Mouse (Mus musculus): ENCODE measurements around the gene Ak8.
A peak's percentile ranks its signal among the peaks of the same experiment; 100 is the strongest.

The Ak8 gene

GRCm38 (mm10) chr2:28794623-28795022 is 94.7 kb downstream of the Ak8 start:
- DNase-seq (ENCODE audit: low read depth, low spot score), result no peak

GRCm38 (mm10) chr2:28796298-28796697 is 96.3 kb downstream of the Ak8 start:
- no peak for DNase-seq (ENCODE audit: low read depth, low spot score)

GRCm38 (mm10) chr2:28797490-28798106 is 97.6 kb downstream of the Ak8 start:
- no peak for DNase-seq (ENCODE audit: low read depth, low spot score)

GRCm38 (mm10) chr2:28798390-28798789 is 98.4 kb downstream of the Ak8 start:
- DNase-seq (ENCODE audit: low read depth, low spot score), result no peak

GRCm38 (mm10) chr2:28799575-28799974 is 99.6 kb downstream of the Ak8 start:
- DNase-seq (ENCODE audit: low read depth, low spot score), result no peak

- no peak for DNase-seq (ENCODE audit: low read depth, low spot score)
Observed at GRCm38 (mm10) chr2:28803406-28803805, 103.4 kb downstream of the Ak8 start.

- no peak for DNase-seq (ENCODE audit: low read depth, low spot score)
Observed at GRCm38 (mm10) chr2:28808841-28809240, 108.9 kb downstream of the Ak8 start.

- DNase-seq (ENCODE audit: low read depth, low spot score), result no peak
Observed at GRCm38 (mm10) chr2:28810260-28811013, 110.5 kb downstream of the Ak8 start.

GRCm38 (mm10) chr2:28818866-28819265 is 118.9 kb downstream of the Ak8 start:
- no peak for DNase-seq (ENCODE audit: low read depth, low spot score)

GRCm38 (mm10) chr2:28829265-28829664 is 129.3 kb downstream of the Ak8 start:
- DNase-seq (ENCODE audit: low read depth, low spot score), result no peak

- DNase-seq (ENCODE audit: low read depth, low spot score), result no peak
Observed at GRCm38 (mm10) chr2:28836181-28836940, 136.4 kb downstream of the Ak8 start.

- DNase-seq (ENCODE audit: low read depth, low spot score), result peak; percentile 9
Observed at GRCm38 (mm10) chr2:28839501-28840221, 139.7 kb downstream of the Ak8 start.

- DNase-seq (ENCODE audit: low read depth, low spot score), result peak; percentile 96
Observed at GRCm38 (mm10) chr2:28840222-28840951, 140.4 kb downstream of the Ak8 start, which contains the start of the genes Gtf3c4 and Ddx31. TSS of gene Gtf3c4 (minus strand) at chr2:28840360. TSS of gene Ddx31 (plus strand) at chr2:28840406.

GRCm38 (mm10) chr2:28842042-28842441 is 142.1 kb downstream of the Ak8 start:
- no peak for DNase-seq (ENCODE audit: low read depth, low spot score)

GRCm38 (mm10) chr2:28848879-28849278 is 148.9 kb downstream of the Ak8 start:
- no peak for DNase-seq (ENCODE audit: low read depth, low spot score)

- no peak for DNase-seq (ENCODE audit: low read depth, low spot score)
Observed at GRCm38 (mm10) chr2:28852594-28852993, 152.6 kb downstream of the Ak8 start.

- DNase-seq (ENCODE audit: low read depth, low spot score), result no peak
Observed at GRCm38 (mm10) chr2:28855773-28856172, 155.8 kb downstream of the Ak8 start.

GRCm38 (mm10) chr2:28859303-28859702 is 159.3 kb downstream of the Ak8 start:
- no peak for DNase-seq (ENCODE audit: low read depth, low spot score)

GRCm38 (mm10) chr2:28860678-28861423 is 160.9 kb downstream of the Ak8 start:
- no peak for DNase-seq (ENCODE audit: low read depth, low spot score)
